Mouse (Mus musculus) ES-Bruce4 (cell line): ENCODE measurements around the gene Spi1. TPM values are rescaled to one million over a fixed set of nuclear protein-coding genes. Genes with fewer than 3 reads are reported as not detected.
"Not testable (repeated sequence)": the region's sequence is repeated elsewhere in the genome, so short reads cannot be mapped to it uniquely, and the experiment has no call there.

Experiments used
- H3K27ac ChIP-seq: 2 replicates; pipeline ENCODE4 v1.5.1; 2012; ENCODE audit warnings: low read length, inconsistent platforms; ENCODE audit not compliant: insufficient read depth
- H3K27me3 ChIP-seq: 2 replicates; pipeline ENCODE4 v1.6.1; 2012; ENCODE audit warnings: mild to moderate bottlenecking, low read length, inconsistent platforms; ENCODE audit not compliant: control insufficient read depth, poor library complexity, insufficient read depth, severe bottlenecking
- H3K36me3 ChIP-seq: 2 replicates; pipeline ENCODE4 v1.6.1; 2012; ENCODE audit warnings: inconsistent platforms, mild to moderate bottlenecking, low read length, moderate library complexity; ENCODE audit not compliant: control insufficient read depth, poor library complexity, insufficient read depth, severe bottlenecking
- H3K4me1 ChIP-seq: one replicate; pipeline ENCODE4 v1.8.1; 2011; ENCODE audit warnings: low read length; ENCODE audit not compliant: control insufficient read depth, insufficient read depth
- H3K4me3 ChIP-seq: 2 replicates; pipeline ENCODE4 v1.5.1; 2011; ENCODE audit warnings: low read depth, mild to moderate bottlenecking, low read length
- H3K9ac ChIP-seq: 2 replicates; pipeline ENCODE4 v1.6.1; 2012; ENCODE audit warnings: low read depth, mild to moderate bottlenecking, inconsistent platforms; ENCODE audit not compliant: poor library complexity, severe bottlenecking
- H3K9me3 ChIP-seq: replicated peaks from 2 replicates; pipeline ENCODE4 v1.6.1; 2012; ENCODE audit warnings: mild to moderate bottlenecking, low read length, inconsistent platforms; ENCODE audit not compliant: control insufficient read depth, poor library complexity, insufficient read depth, severe bottlenecking
- CTCF ChIP-seq: IDR thresholded peaks from one replicate; pipeline ENCODE4 v1.8.1; 2011; ENCODE audit warnings: low read depth, low read length
- EP300 ChIP-seq: IDR thresholded peaks from 2 replicates; pipeline ENCODE4 v1.6.1; 2011; ENCODE audit warnings: low read depth, low read length; ENCODE audit not compliant: insufficient read depth
- POLR2A ChIP-seq: IDR thresholded peaks from one replicate; pipeline ENCODE4 v1.8.1; 2011; ENCODE audit warnings: low read length; ENCODE audit not compliant: insufficient read depth
- polyA plus RNA-seq: library from polyadenylated mRNA; stranded (reverse); fragments of >200 nt; gene quantifications from 2 replicates; pipeline ENCODE4 v1.2.4, GENCODE M21; 2011; ENCODE audit warnings: low read depth; ENCODE audit not compliant: missing spikeins, insufficient read depth, insufficient read length

Gene Spi1
- polyA plus RNA-seq: not detected in 2 replicates

DNA sequence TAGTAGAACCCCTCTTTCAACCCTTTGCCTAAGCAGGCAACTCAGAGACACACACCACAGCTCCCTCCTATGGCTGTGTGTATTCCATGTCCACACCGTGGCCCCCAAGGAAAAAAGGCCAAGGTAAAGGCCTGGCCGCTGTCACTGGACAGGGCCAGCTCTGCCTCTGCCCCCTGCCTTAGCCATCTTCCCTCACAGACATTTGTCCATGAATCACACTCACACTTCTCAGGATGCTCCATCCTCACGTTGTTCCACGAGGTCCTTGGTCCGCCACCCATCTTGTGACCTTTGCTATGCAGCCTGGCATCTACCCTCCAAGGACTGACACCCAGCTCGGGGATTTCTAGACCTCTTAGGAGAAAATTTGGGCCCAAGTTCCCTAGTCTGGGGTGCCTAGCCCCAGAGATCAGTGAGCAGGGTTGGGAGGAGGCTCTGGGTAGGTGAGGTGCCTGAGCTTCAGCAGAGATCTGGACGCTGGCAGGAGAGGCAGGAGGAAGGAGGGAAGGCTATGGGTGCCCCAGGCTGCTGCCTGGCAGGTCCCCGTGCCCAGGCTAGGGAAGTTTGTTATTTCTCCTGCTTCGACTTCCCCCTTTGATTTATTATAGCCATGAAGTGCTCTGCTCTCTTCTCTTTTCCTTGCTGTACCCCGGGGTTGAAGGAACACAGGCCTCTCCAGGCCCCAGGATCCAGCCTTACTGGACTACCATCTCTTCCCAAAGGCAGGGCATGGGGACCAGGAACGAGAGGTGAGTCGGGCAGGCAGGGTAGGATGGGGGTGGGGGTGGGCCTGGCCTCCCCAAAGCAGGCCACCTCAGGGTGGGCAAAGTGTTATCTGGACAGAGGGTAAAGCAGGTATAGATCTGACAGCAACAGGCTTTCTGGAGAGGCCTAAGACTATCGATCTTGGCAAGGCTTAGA is at the start of gene Spi1:
Spi1 (plus strand) TSS at position 616 of the 921 bp plus-strand sequence.
- Histone ChIP-seq H3K27me3 (no peaks in the 10 kb centered on the region), H3K27ac (no peak within 1 kb of the TSS), H3K36me3 (no peaks in the 10 kb centered on the region), H3K9ac (no peak within 1 kb of the TSS), H3K9me3 (no peaks in the 10 kb centered on the region), H3K4me1 (no peaks in the 10 kb centered on the region), H3K4me3 (no peak within 1 kb of the TSS)
- TF ChIP-seq POLR2A: no peak
- TF ChIP-seq CTCF: no peak
- no peak for TF ChIP-seq EP300

DNA sequence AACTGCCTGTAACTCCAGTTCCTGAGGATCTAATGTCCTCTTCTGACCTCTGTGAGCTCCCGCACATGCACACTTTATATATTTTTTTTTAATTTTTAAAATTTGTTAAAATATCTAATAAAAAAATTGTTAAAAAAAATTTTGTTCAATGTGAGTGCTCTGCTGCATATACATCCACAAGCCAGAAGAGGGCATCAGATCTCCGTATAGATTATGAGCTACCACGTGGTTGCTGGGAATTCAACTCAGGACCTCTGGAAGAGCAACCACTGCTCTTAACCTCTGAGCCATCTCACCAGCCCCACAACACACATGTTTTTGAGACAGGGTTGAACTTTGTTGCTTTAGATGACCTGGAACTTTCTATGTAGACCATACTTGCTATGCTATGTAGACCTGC is 49.2 kb upstream of the Spi1 start:
- no peaks in the 10 kb centered on the region for H3K27me3 ChIP-seq
- H3K4me3 ChIP-seq: no peak overlapping the region
- H3K36me3 ChIP-seq: no peaks in the 10 kb centered on the region
- TF ChIP-seq POLR2A: no peak
- H3K9me3 ChIP-seq: no peaks in the 10 kb centered on the region
- H3K4me1 ChIP-seq: peaks cover 1% of the 10 kb centered on the region
- no peak overlapping the region for H3K27ac ChIP-seq
- no peak overlapping the region; the same call in 1 of the 2 replicates for H3K9ac ChIP-seq

DNA sequence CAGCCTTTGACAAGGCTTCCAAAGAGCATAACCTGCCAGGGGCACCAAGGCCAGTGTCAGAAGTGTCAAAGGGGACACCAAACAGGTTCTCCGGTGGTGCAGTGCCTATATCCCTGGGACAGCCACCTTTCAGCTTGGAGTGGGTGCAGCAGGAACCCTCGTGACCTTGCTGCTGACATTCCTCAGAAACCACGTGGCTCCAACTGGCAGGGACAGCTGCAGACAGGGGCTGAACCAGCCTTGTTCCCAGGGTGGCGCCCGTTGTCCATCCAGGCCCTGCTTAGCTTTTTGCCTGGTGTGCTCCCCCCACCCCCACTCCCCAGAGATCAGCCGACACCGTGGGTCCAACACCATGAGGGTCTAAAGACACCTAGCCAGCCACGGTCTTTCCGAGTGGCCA is 46.8 kb upstream of the Spi1 start, which contains the start of gene Rapsn:
Rapsn (plus strand) TSS at position 236 of the 400 bp plus-strand sequence.
- Histone ChIP-seq H3K4me1 (peaks cover 1% of the 10 kb centered on the region), H3K27ac (no peak within 1 kb of the TSS), H3K9ac (no peak within 1 kb of the TSS), H3K27me3 (no peaks in the 10 kb centered on the region), H3K9me3 (no peaks in the 10 kb centered on the region), H3K36me3 (no peaks in the 10 kb centered on the region), H3K4me3 (no peak within 1 kb of the TSS)
- TF ChIP-seq CTCF (no peak), EP300 (no peak), POLR2A (no peak)

DNA sequence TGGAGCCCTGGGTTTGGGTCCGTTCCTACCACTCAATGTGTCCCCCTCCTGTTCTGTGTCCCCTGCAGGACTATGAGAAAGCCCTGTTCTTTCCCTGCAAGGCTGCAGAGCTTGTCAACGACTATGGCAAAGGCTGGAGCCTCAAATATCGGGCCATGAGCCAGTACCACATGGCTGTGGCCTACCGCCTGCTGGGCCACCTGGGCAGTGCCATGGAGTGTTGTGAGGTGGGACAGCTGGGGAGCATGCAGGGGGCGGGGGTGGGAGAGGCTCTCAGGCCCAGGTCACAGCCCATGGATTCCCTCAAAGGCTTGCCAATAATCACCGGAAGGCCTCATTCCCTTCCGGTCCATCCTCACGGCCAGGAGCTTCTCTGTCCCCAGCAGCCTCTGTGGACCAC is 40.4 kb upstream of the Spi1 start:
- Histone ChIP-seq H3K27ac (no peak overlapping the region), H3K36me3 (no peaks in the 10 kb centered on the region), H3K4me3 (no peak overlapping the region), H3K4me1 (peaks cover 4% of the 10 kb centered on the region), H3K9me3 (no peaks in the 10 kb centered on the region), H3K9ac (no peak overlapping the region), H3K27me3 (no peaks in the 10 kb centered on the region)
- TF ChIP-seq EP300 (no peak), POLR2A (no peak), CTCF (no peak)

DNA sequence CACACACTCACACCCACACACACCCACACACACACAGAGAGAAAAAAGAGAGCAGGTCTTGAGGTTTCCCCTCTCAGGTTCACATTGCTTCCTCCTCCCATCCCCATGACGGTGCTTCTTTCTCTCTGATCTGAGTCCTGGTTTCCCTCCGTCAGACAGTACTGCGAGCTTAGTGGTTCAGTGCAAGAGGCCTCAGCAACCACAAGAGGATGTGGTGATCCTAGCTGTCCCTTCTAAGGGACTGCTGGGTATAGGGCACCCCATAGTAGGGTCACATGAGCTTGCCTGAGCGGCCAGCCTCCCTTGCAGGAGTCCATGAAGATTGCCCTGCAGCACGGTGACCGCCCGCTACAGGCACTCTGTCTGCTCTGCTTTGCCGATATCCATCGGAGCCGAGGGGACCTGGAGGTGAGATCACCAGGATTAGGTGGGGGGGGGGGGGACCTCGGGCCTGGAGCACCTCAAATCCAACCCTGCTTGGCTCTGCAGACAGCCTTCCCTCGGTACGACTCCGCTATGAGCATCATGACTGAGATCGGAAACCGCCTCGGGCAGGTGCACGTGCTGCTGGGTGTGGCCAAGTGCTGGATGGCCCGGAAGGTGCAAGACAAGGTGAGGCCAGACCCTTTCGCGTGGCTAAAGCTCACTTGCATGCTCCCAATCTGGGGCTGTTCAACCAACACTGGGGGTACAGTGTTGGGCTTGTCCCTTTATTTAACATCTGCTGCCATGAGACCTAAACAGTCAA is 39.4 kb upstream of the Spi1 start:
- H3K4me3 ChIP-seq: peak overlapping the region; percentile 37
- H3K36me3 ChIP-seq: no peaks in the 10 kb centered on the region
- no peak overlapping the region for H3K9ac ChIP-seq
- no peak for TF ChIP-seq POLR2A
- TF ChIP-seq EP300: peak; percentile 81
- no peaks in the 10 kb centered on the region for H3K9me3 ChIP-seq
- H3K27ac ChIP-seq: no peak overlapping the region
- no peaks in the 10 kb centered on the region for H3K27me3 ChIP-seq
- H3K4me1 ChIP-seq: peaks cover 4% of the 10 kb centered on the region

DNA sequence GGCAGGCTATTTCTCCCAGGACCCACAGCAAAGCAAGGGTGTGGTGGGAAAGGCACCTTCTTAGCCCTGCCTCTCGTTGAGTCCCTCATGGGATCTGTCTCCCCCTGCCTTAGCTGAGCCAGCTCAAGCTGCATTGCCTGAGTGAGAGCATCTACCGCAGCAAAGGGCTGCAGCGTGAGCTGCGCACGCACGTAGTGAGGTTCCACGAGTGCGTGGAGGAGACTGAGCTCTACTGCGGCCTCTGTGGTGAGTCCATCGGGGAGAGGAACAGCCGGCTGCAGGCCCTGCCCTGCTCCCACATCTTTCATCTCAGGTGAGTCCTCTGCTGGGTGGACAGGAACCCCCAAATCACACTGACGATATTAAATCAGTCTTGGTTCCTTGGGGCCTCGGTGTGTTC is 37.5 kb upstream of the Spi1 start:
- Histone ChIP-seq H3K36me3 (no peaks in the 10 kb centered on the region), H3K4me1 (peaks cover 4% of the 10 kb centered on the region), H3K27me3 (no peaks in the 10 kb centered on the region), H3K4me3 (peak overlapping the region; percentile 10), H3K27ac (no peak overlapping the region), H3K9ac (no peak overlapping the region), H3K9me3 (no peaks in the 10 kb centered on the region)
- no peak for TF ChIP-seq CTCF
- TF ChIP-seq POLR2A: no peak
- no peak for TF ChIP-seq EP300

DNA sequence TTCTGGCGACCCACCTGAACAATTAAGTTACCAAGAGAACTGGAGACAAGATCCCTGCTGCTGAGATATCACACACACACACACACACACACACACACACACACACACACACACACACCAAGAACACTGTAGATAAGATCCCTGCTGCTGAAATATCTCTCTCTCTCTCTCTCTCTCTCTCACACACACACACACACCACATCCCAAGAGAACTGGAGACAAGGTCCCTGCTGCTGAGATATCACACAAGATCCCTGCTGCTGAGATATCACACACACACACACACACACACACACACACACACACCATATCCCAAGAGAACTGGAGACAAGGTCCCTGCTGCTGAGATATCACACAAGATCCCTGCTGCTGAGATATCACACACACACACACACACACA is 36.4 kb upstream of the Spi1 start:
- peak overlapping the region; percentile 19 for H3K9ac ChIP-seq

More for the DNA sequence above, 36.4 kb upstream of the Spi1 start:
- H3K4me3 ChIP-seq, H3K4me1 ChIP-seq, H3K9me3 ChIP-seq, H3K36me3 ChIP-seq, H3K27ac ChIP-seq, H3K27me3 ChIP-seq: not testable (repeated sequence)
